Mouse (Mus musculus) olfactory bulb, adult 2 months (tissue): ENCODE measurements around the gene Alkbh5.

Source experiments
- CTCF ChIP-seq: fragments of 200-500 bp; IDR thresholded peaks from 2 replicates; pipeline ENCODE4 v1.5.1; 2012; ENCODE audit warnings: low read depth, mild to moderate bottlenecking, low read length, moderate library complexity; ENCODE audit not compliant: insufficient read depth
- POLR2A ChIP-seq: fragments of 200-500 bp; IDR thresholded peaks from 2 replicates; pipeline ENCODE4 v1.6.1; 2012; ENCODE audit warnings: mild to moderate bottlenecking, low read depth, low read length, moderate library complexity; ENCODE audit not compliant: insufficient read depth

GRCm38 (mm10) chr11:60536180-60536858 is at the start of gene Alkbh5:
- TF ChIP-seq CTCF (no peak), POLR2A (no peak)
